Mouse (Mus musculus) left cerebral cortex, postnatal 4 days (tissue): ENCODE measurements at regions not wholly inside any gene's neighbourhood (a gene's known extent, or its start where the extent isn't known, plus 50 kb on each side); places are given as distances from the start of the nearest gene placed in this dataset.

ENCODE experiments used
- DNase-seq: peaks from one replicate; pipeline ENCODE4 v3.0.0-alpha.2; 2022
- intact Hi-C: fragments of 180-260 bp; cut with DNase I; formaldehyde crosslinking; loops from one replicate; pipeline ENCODE4 v1.15.1; 2025

DNA sequence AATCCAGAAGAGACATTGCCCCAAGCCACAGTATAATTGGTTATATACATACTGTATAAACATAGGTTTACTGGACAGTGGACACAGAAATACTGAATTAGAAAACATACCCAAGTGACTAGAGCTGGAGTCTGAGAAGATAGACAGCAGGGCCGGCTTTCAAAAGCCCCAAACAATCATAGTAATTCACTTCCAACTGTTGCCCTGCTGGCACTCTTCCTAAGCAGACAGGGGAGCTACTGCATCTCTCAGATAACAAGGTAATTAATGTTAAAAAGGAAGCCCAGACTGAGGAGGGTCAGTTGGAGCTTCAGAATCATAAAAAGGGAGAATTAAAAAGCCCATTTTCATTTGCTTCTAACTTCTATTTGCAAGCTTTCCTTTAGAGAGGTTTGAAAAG is 764.5 kb downstream of the Vgll3 start:
- DNase-seq = no peak
- intact Hi-C loops = no loop called here

DNA sequence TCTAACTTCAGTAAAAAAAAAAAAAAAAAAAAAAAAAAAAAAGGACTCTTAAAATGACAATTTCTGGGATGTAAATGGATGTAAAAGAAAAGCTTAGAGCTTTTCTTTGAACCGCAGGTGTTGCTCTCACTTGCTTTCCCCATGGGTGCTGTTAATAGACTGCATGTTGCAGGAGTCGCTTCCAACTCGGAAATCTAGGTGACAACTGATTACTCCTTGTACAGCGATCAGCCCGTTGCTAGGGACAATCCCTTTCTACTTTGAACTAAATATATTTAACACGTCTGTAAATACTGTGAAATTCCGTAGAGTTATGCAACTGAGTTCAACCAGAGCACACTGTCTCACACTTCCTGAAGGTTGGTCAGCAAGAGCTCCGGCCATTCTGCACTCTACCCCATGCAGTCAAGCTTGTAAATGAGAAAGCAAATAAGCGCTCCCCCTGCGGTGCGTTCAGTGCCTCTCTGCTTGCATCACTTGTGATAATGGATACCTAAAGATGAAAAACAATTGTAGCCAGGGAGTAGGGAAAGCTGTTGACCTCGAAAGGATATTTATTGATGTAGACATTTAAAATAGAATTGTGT is 770.7 kb downstream of the Vgll3 start:
- peak; percentile 11 for DNase-seq
- intact Hi-C loops = no loop called here

DNA sequence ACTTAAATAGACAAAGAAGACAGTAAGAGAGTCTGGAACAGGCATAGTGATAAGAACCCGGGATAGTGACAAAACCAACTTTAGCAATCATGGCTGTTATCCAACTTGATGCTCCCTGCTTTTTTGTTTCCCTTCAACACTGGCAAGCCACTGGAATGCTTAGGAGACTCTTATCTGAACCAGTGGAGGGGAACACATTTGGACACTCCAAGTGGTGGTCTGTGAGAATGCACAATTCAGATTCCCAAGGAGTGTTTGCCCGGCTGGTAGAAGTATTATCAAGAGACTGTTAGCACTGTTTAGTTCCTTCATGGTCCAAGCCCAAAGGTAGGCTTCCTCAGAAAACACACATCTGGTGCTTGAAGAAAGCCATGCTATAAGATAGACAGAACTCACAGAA is 787.2 kb downstream of the Vgll3 start:
- intact Hi-C loops = no loop called here
- DNase-seq = no peak

DNA sequence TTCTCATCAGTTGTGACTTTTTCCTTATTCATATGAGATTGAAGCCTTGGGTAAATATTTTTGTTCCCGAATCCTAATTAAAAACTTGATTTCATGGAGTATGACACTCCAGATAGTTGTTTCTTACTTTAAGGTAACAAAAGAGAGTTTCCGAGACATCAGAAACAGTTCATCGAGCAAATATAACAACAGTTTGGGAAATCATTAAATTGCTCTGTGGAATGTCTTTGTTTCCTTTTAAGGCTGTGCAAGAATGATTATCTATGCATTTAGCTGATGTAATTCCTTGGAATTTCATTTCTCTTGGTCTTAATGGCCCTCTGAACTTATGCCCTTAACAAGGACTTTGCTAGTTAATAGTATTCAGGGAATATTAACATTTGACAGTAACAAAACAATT is 787.6 kb downstream of the Vgll3 start:
- DNase-seq = no peak
- intact Hi-C loops = no loop called here

DNA sequence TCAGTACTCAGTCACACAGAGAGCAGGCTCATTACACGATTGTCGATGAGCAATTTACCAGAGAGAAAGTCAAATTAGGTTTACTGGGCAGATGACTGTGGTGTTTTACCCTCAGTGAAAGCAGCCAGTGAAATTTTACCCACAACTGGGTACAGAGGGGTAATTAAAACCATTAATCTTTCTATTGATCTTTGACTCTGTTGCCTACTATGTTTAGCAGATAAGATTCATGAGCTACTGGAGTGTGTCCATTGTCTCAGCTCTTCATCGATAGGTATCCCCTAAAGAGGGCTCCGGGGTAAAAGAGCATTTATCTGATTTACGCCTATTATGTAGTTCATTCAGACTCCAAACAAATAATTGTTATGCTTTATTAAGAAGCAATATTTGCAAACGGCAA is 788.8 kb downstream of the Vgll3 start:
- intact Hi-C loops = no loop called here
- no peak for DNase-seq
